Mouse (Mus musculus) ovary, postnatal 36 days (tissue): ENCODE data around the gene Lurap1.

Source experiments
- DNase-seq: peaks from one replicate; pipeline ENCODE4 v3.0.0; 2022; ENCODE audit warnings: low spot score, mixed read lengths

Gene Lurap1

DNA sequence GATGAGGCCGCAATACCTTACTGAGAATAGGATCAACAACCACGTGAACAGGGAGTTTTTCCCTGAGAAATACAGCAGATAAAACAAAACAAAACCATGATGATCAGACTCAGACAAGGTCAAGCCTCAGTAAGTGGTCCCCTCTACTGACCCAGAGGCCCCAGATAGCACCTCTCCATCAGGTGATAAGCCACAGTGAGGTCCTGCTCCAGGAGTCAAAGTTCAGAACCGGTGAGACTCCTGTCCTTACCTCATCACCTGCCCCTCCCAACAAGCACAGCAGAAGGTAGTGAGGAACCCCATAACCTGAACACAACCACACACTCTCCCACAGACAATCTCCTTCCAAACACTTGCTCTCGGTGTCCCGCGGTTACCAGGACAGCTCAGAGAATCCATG, 40.4 kb downstream of the Lurap1 start:
- DNase-seq: no peak

GRCm38 (mm10) chr4:116105278-116105677, 45.9 kb downstream of the Lurap1 start:
- no peak for DNase-seq

- no peak for DNase-seq
Measured at GRCm38 (mm10) chr4:116100959-116101358, 50.2 kb downstream of the Lurap1 start.

DNA sequence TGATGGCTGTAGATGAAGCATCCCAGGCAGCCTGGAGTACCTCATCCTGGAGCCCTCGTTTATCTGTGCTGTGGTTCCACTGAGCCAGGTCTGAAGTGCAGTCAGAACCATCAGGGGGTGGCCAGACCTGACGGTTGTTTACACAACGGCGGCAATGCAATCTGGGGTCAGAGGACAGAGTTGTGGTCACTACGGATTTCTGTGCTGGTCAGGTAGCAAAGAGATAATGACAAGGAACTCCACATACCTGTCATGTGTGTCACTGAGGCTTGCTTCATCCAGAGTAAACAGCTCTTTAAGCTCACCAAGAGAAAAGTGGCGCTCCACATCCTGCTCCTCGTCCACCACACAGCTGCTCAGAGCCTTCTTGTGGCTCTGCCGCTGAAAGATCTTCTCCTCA, 53.9 kb downstream of the Lurap1 start:
- no peak for DNase-seq

GRCm38 (mm10) chr4:116096291-116096690, 54.8 kb downstream of the Lurap1 start:
- no peak for DNase-seq

DNA sequence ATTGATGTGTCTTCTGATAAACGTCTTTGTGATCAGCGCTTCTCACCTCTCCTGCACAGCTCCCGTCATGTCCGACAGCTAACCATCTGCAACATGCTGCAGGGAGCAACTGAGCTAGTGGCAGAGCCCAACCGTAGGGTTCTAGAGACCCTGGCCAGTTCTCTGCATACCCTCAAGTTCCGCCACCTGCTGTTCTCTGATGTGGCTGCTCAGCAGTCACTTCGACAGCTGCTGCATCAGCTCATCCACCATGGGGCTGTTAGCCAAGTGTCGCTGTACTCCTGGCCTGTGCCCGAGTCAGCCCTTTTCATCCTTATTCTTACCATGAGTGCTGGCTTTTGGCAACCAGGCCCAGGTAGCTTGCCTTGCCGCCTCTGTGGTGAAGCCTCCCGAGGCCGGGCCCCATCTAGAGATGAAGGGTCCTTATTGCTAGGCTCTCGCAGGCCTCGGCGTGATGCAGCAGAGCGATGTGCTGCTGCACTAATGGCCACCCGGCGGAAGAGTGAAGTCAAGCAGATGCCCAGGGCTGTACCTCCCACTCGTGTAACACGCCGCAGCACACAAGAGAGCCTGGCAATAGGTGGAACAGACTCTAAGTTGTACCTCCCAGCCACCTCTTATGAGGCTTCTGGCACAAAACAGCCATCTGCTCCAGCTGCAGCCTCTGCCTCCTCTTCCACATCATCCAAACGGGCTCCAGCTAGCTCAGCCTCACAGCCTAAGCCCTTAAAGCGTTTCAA, 62.5 kb downstream of the Lurap1 start:
- no peak for DNase-seq
